Mouse (Mus musculus) left cerebral cortex, adult 9 months (tissue): ENCODE results near the gene Pax5.

Source experiments
- DNase-seq, 2 experiments: peaks; one replicate each; pipeline ENCODE4 v3.0.0; 2022; ENCODE audit warnings: low spot score in 2 of 2

Gene Pax5

DNA sequence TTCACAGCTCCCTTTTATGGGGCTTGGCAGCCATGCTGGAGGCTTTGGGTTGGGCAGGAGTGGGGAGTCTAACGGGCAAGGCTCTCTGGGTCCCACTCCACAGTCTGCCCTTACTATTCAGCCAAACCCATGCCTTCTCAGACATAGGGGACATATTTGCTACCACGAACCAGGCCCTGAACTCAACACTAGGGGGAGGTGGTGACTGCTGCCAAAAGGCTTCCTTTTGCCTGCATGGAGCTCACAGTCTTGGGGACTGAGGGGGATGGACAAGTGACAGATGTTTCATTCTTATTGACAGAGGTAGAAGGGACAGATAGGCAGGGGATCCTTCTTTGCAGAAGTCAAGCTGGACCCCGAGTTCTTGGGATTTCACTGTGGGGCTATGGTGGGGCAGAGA is 42.1 kb downstream of the Pax5 start:
- DNase-seq = no peak

DNA sequence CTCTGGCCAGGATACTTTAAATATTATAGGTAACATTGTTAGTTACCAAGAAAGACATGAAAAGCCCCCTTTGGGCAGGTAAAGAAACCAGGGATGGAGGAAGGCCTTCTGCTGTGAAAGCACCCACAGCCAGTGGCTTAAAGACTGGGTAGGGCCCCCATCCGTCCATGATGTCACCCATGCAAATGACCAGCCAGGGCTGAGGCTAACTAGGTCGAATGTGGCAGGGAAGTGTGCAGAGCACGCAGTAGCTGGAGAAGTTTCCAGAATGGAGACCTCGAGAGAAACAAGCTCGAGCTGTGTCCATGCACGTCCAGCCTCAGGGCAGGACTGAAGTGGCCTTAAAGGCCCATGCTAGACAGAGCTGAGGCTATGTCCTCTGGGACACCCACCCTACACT is 42.9 kb downstream of the Pax5 start:
- no peak for DNase-seq

DNA sequence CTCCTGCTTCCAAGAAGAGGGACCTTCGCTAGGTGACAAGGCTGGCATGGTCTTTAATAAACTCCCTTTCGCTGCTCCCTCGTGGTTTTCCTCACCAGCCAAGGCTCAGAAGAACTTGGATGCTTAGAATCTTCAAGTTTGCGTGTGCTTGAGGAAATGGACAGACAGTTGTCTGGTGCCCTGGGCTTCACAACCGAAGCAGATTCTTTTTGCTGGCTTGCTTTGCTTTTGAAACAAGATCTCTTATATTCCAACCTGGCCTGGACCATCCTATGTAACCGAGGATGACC is 45.6 kb downstream of the Pax5 start:
- no peak for DNase-seq

DNA sequence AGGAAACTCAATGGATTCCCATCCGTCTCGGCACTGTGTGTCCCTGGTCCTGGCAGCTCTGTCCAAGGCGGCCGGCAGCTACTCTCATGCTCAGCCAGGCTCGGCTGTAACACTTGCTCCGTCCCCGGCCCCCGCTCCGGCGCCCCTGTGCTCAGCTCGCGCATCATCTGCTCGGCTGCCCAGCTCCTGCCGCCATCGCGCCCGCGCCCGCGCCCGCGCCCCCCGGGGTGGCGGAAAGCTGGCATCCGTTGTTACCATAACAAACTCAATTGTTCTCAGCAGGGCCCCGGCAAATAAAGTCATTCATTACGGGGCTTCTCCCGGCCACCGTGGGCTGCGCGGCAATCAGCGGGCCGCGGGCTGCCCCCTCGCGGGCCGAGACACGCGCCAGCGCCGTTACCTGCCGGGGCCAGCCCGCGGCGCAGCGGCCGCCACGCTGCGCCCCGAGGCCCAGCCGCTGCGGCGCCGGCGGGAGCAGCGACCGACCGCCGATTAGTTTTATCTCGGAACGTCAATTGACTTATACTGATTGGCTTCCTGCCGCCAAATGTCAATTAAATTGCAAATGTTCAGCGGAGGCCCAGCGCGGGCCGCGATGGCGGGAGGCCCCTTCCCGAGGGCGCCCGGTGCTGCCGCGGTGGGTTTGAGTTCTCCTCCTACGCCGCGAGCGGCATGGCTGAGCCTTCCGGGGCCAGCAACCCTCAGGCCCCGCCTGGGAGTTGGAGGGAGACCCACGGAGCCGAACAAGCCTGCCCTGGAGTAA is 46.1 kb downstream of the Pax5 start:
- DNase-seq = no peak

GRCm38 (mm10) chr4:44663489-44663888 is 46.8 kb downstream of the Pax5 start:
- DNase-seq = no peak

GRCm38 (mm10) chr4:44645181-44645580 is 65.1 kb downstream of the Pax5 start:
- no peak for DNase-seq

- no peak for DNase-seq
Measured at GRCm38 (mm10) chr4:44641831-44642587, 68.3 kb downstream of the Pax5 start.

DNA sequence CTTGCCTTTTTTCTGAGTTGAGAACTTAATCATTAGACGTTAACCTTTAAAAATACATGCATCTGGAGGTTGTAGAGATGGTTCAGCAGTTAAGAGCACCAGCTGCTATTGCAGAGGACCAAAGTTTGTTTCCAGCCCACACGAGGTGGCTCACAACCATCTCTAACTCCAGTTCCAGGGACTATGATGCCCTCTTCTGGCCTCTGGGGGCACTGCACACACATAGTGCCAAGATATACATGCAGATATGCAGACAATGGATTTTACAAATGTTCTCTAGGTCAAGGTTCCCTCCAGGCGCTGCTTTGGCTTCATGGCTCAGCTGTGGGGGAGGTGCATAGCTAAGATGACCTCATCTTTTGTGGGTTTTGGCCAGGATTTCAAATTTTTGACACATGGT is 74.7 kb downstream of the Pax5 start:
- no peak for DNase-seq

- DNase-seq = no peak
Measured at GRCm38 (mm10) chr4:44633694-44634524, 76.4 kb downstream of the Pax5 start.

DNA sequence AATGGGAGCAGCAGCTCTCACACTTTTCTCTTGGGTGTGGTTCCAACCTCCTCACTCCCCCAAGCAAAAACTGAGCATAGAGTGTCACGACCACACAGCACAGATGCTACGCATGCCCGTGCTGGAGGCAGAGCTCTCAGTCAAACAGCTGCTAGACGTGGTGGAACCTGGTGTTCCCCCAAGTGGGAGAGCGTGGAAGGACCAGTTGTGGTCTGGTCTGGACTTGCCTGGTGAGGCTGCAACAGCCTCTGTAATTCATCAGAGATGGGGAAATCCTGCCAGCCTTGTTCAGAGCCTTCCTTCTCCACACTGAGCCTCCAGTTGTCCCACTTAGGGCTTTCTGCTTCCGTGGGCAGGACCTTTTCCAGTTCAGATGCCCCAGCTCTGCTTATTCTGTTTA is 80.2 kb downstream of the Pax5 start:
- DNase-seq = no peak

GRCm38 (mm10) chr4:44627890-44628289 is 82.4 kb downstream of the Pax5 start:
- no peak for DNase-seq

GRCm38 (mm10) chr4:44625108-44625424 is 85.2 kb downstream of the Pax5 start:
- no peak for DNase-seq

- DNase-seq = no peak
Measured at GRCm38 (mm10) chr4:44624232-44625107, 85.8 kb downstream of the Pax5 start.

- DNase-seq = no peak
Measured at GRCm38 (mm10) chr4:44623435-44623727, 86.9 kb downstream of the Pax5 start.

DNA sequence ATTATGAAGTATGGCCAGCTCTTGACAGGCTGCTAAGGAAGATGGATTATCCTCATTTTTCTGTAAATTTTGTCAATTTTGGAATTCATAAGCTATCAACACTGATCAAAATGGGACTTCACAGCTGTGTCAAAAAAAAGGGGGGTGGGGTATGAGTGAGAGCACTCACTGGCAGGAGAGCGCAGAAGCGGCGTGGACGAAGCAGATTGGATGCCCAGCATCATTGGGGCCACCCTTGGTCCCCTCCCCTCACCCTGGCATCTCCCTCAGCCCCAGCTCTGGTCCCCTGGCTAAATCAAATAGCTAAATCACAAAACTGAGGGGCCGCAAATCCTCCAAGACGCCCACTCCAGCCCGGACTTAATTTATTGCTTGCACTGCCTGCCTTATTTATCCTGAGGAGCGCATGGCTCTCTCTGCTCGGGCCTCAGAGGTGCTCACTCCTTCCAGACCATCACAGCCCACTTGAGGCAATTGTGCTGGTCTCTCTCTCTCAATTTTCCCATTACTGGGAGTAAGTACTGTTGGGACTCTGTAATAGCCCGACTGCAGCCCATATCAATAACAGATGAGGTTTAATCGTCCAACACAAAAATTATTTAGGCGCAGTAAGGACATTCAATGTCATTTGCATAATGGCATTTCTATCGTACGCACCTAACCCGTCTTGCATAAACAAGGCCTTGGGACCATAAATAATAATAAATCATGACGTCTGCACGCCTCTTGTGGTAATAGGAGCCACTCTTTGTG is 87.4 kb downstream of the Pax5 start:
- DNase-seq = no peak

DNA sequence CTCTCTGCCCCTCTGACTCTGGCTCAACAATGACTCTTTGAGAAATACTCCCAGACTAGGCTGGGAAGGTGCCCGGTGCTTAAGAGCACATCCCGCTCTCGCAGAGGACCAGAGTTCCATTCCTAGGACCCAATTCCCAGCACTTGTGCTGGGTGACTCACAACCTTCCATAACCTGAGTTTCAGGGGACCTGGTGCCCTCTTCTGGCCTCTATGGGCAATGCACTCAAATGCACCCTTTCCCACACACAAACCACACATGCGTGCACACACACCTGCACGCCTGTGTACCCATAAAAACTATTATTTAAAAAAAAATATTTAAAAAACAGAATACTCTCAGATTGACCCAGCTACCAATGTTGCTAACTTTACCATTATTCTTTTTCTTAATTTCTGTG is 90.0 kb downstream of the Pax5 start:
- no peak for DNase-seq

- DNase-seq = no peak
Measured at GRCm38 (mm10) chr4:44614066-44614667, 96.1 kb downstream of the Pax5 start.

- no peak for DNase-seq
Measured at GRCm38 (mm10) chr4:44612392-44612791, 97.9 kb downstream of the Pax5 start.

GRCm38 (mm10) chr4:44605453-44605852 is 104.8 kb downstream of the Pax5 start:
- DNase-seq = no peak

DNA sequence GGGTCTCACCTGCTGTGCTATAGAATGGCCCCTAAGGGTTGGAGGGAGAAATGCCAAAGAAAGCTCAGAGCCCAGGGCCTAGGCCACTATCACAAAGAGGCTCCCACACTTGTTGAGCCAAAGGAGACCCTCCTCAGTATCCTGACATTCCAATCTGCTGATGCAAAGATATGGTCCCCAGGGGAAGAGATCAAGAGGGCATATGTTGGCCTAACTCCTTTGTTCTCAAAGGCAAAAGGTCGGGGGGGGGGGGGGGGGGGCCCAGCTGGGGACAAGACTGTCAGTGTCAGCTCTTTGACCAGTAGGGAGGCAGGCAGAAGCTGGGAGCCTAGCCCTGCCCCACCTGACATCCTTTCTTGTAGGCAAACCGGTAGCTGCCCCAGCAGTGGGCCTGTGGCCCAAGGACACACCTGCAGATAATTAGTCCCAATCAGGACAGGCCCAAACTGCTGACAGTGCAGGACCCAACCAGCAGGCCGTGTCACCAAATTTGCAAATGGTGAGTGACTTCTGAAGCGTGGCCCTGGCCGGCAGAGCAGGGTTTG is 108.0 kb downstream of the Pax5 start:
- no peak for DNase-seq

- DNase-seq = no peak
Measured at GRCm38 (mm10) chr4:44601370-44601769, 108.9 kb downstream of the Pax5 start.
